Mouse (Mus musculus) spleen, postnatal 36 days (tissue): ENCODE measurements around the gene Prkg1.

Experiments
- DNase-seq, 2 experiments: peaks; one replicate each; pipeline ENCODE4 v3.0.0; 2022; ENCODE audit warnings: low spot score in 2 of 2, mixed read lengths in 1 of 2

Prkg1 gene

DNA sequence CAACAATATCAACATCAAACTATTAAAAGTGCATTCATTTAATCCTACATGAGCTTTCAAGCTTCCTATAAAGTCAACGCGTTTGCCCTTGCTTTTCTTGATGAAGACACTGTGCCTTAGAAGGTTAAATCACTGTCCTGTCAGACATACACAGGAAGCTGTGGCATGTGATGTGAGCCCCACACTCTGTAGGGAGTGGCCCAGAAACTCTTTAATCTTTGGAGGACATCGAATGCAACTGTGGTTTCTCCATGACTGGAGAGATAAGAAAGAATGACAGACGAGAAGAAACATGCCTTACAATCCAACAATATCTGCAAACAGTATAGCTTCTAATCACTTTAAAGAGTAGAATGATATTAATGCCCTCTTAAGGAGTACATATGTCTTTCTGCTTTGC, 903.4 kb downstream of the Prkg1 start:
- no peak for DNase-seq

DNA sequence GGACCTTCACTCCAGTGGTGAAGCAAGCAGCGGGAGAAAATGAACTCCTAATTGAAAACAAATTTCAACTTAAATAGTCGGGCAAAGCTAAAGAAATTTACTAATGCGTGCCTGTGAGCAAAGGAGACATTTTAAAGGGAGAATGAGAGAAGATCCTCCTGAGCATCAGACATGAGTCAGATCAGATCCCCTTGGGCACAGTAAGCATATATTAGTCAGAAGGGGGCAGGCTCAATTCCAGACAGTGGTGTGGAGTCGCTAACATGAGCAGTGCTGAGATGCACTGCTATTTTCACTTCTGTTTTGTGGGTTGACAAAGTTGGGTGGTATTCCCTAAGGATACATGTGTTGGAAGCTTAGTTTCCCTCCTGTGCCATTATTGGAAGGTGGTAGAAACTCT, 913.8 kb downstream of the Prkg1 start:
- no peak for DNase-seq

DNA sequence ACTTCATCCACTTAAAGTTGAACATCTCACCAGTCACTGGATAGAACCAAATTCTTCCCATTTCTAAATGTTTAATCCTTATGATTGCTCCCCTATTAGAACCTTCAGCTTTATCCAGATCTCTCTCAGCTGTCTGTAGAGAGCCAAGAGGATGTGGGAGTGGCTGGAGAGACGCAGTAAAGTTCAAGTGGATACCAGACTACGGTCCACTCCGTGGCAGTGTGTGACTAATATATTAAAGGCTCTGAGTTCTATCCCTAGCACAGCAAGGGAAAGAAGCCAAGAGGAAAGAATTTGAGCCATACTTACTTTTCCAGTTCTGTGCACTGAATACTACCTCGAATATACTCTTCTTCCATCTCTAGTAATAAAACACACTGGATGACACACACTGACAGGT, 919.9 kb downstream of the Prkg1 start:
- no peak for DNase-seq

DNA sequence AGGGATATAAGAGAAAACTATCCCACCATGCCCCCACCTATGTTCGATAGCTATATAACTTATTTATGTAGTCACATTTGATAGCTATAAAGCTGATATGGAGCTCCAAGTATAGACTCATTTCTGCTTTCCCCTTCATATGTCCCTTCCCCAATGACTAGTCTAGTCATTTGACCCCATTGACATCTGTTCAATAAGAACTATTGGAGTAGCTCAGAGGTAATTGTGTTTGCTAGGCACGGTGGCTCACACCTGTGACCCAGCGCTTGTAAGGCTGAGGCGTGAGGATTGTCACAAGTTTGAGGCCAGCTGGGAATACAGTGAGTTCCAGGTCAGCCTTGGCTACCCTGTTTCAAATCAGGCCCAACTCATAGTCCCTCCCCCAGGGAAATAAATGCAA, 921.2 kb downstream of the Prkg1 start:
- no peak for DNase-seq

DNA sequence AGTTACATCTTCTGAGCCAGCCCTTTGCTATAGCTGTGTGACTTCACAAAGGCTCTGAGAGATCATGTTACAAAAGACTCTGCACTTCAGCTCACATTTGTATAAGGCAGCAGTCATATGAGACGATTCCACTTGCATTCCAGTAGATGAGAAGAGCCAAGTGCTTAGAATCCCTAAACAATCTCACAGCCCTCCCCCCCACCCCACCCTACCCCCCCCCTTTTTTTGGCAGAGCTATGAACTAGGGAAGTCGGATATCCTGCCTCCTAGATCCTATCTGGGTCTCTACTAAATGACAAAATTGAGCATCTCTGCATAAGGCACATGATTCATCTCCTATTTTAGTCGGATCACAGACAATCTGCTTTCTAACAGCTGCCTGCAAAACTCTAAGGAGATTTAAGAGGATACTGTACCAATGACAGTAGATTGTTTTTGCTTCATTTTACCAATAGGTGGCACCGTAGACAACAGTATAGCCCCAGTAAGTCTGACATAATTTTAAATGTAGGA, 921.7 kb downstream of the Prkg1 start:
- no peak for DNase-seq

DNA sequence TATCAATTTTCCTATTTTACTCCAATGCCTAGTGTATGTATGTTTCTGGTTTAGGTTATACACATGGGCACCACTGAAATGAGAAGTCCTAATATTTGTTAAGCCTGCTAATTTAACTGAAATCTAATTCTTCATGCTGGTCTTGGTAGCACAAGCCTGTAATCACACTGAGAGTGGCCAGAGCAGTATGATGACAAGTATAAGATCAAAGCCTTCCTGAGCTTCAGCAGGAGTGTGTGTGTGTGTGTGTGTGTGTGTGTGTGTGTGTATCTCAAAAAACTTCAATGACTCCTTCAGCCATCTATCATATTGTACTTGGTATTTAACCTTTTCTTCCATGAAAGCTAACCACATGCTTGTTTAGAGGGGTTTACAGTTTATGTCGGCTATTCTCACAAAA, 922.2 kb downstream of the Prkg1 start:
- DNase-seq, result no peak

DNA sequence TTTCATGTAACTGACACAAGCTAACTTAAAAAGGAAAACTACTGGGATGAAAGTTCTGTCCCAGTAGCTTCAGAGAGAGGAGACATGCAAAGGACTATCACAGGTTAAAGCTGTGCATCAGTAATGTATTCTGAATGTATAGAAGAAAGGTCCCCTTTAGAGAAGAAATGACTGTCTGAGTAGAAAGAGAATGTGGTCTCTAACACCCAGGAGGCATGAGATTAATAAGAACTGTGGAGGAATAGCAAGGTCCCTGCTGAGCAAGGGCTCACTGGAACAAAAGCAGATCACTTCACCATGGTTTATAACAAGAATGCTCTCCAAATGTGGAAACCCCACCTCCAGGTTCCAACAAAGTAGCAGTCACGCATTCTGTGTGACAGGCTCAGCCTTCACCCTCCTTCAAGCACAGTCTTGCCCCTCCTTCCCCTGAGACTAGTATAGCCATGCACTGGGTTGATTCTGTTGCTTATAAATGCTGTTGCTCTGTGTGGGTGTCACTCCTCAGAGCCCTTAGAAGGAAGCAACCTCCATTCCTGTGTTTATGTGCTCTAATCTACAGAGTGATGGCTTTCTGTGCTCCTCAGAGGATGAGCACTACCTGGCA, 931.7 kb downstream of the Prkg1 start:
- DNase-seq, result no peak

DNA sequence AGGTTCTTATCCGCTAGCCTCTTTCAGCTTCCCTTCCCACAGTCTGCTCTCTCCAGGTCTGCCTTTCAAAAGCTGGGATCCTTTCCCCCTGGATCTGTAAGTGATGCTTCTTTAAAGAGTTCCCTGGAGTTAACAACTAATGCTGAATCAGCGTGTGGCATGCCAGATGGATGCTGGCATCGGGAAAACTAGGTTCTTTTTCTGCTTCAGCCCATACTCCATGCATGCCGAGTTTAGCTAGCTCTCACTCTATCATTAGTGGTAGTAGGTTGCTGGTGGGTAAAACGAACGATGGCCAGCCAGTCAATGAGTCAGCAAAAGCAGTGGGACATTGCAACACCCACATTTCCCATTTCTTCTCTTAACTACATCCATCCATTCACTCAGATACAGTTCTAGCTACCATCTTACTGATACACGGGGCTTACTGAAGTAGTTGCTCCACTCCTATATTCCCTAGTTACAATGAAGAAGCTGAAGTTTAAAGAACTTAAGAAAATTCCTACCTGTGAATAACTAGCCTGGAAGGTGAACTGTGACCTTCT, 935.5 kb downstream of the Prkg1 start:
- no peak for DNase-seq

DNA sequence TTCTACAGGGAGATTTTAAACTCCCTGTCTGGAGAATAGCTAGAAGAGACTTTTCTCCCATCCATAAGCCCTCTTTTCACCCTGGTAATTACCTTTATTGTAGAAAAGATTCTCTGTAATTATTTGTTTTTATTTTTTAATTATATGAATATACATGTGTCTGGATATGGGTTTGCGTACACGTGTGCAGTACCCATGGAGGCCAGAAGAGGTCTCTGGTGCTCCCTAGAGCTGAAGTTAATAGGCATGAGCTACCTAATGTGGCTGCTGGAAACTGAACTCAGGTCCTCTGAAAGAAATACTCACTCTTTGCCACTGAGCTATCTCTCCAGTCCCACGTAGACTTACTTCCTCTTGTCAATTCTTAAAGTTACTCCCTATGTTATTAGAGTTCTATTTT, 937.0 kb downstream of the Prkg1 start:
- no peak for DNase-seq

DNA sequence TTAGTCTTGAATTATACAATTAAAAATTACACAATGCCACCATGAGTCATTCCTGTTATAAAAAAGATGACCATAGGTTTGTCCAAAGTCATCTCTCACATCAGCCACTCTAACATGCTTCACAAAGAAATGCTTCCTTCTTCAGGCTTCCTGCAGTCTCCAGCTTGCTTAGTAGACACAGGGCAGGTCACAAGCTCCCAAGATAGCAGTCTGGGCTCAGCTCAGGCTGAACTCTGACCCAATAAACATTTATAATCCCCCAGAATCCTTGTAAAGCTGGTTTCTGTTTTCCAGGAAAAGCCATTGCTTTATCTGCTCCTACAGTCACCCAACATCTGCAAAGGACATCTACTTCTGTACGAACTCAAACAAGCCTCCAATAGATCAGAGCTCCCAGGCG, 938.7 kb downstream of the Prkg1 start:
- DNase-seq, result no peak

DNA sequence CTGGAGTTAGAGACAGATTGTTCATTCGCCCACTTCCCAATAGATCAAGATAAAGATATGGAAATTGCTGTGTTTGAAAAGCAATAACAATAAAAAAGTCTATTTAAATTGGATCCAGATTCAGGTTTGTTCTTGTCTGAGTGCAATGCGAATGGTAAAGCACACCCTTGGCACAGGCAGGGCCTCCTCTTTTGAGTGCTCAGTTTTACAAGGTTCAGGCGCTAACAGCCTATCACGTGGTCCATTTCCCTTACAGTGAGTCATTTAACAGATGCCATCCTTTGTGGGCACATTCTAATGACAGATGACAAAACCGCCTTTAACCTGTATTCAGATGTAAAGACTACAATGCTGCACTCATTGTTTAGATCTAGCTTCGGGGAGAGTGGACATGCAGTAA, 949.2 kb downstream of the Prkg1 start:
- no peak for DNase-seq

DNA sequence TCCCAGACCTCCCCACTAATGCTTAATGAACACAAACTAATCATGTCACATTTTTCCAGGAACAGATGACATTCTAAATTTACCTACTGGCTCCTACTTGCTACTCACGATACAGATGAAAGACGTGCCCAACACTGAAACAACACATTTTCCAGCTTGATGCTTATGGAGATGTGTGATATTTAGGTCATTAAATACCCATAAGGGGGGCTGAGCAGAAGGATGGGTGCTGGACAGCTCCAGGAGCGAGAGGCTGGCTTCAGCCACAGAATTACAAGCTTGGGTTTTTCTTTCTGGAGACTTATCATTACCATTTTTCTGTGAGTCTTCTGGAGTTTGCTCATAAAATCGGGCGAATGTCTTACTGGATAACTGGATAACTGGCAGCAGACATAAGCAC, 958.6 kb downstream of the Prkg1 start:
- no peak for DNase-seq

DNA sequence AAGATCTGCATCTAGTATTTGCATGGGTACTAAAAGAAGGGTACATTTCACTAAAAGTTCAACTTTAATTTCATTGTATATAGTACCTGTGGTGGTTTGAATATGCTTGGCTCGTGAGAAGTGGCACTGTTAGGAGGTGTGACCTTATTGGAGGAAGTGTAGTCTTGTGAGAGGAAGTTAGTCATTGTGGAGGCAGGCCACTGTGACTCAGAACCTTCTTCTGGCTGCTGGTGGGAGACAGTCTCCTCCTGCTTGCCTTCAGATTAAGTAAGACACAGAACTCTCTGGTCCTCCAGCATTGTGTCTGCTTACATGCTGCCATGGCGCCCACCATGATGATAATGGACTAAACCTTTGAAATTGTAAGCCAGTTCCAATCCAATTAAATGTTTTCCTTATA, 984.0 kb downstream of the Prkg1 start:
- DNase-seq, result no peak

DNA sequence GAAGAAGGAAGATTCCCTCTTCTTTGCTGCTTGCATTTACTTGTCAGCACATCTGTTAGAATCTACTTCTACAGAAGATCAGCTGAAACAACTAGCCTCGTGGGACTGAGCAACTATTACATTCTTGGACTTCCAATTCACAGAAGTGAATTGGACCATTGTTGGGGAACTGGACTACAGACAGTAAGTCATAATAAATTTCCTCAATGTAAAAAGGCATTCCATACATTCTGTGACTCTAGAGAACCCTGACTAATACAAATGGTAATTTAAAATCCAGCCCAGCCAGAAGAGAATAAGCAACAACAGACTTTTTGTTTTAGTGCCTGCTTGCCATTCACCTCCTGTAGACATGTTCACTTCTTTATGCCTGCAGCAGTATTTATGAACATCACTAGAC, 996.5 kb downstream of the Prkg1 start:
- DNase-seq, result no peak

DNA sequence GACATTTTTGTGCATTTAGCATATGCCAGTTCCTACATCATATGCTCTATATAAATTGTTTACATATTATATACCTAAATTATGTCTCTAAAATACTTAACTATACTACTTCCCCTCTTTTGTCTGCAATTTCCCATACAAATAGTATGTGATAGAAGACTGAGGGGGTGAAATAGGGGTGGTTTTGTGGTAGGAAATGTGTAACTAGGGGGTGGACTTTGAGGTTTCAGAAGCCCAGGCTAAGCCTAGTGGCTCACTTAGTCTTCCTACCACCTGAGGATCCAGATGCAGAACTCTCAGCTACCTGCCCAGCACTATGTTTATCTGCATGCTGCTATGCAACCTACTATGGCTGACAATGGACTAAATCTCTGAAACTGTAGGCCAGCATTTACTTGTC, 1020.4 kb downstream of the Prkg1 start:
- no peak for DNase-seq

DNA sequence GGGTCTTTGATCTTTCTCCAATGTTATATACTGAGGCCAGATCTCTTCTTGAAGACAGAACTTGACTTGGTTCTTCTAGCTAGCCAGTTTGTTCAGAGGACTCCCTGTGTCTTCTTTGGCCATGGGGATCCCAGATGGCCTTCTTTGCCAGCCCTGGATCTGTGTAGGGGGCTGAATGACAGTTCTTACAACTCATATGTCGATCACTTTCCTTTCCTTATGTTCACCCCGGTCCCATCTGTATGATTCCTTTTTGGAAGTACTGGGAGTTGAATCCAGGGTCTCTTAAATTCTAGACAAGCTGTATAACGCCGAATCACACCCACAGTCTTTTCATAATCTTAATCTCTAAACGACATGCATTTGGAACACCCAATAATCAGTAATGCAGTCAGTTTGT, 1065.7 kb downstream of the Prkg1 start:
- DNase-seq, result no peak

DNA sequence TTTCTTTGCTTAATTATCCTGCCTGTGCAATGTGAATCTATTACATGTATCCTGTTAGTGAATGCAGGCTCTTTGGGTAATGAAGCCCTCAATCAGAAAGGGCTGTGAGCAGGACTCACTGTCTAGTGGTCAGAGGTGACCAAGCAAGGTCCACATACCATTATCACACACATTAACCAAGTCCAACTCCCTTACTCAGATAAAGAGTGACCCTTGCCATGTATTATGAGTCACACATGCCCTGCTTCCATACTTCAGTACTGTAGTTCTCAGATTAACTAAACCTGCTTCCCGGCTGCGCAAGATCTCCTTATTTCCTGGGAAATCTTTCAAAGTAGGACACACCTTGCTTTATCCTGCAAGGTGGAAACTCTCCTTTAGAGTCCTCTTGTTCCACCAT, 1073.6 kb downstream of the Prkg1 start:
- DNase-seq, result no peak

DNA sequence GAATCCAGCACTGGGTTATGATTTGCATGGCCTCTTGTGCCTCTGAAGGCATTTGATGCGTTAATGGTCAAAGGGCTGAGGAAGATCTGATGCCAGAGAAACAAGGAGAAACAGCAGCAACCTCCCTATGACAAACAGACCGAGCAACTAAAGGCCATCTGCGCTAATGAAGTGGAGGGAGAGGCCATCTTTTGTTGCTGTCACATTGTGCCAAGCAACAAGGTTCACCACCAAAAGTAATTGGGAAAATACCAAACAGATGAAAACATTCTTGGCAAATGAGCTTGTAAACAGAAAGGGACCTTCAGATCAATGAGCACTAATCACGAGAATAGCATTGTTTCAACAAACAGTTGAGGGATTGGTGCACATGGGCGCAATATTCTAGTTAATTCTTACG, 1074.1 kb downstream of the Prkg1 start:
- DNase-seq, result no peak

DNA sequence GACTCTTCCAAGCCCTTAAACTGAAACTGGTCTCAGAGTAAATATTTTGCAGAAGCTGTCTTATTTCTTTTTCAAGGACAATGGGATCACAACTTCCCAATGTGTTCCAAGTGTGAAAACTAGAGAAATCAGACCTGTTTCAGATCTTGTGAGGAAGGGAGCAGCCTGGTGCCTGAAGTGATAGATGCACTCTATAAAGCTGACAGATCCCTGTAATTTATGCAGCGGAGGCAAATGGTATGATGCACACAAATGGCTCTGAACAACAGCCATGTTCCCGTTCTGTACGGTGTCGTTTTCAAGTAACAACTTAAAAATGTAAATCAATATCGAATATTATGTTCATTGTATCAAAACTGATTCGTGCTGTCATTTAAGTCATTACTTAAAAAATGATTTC, 1076.9 kb downstream of the Prkg1 start:
- no peak for DNase-seq

DNA sequence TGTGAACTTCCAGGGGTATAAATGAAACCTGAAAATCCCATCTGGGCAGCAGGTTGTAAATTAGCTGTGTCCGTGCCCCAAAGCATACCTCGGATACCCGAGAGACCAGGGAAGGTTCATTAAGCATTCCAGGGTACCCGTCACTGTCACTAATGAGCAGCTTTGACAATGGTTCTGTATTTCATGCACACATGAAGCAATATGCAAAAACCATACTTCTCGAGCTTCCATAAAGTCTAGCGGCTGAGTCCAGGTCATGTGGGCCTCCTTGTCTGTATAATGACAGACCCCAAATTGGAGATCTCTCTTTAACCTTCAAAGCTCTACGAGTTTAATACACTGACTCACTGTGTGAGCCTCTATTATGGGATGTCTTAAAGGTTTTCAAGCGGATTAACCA, 1088.5 kb downstream of the Prkg1 start:
- DNase-seq, result no peak

DNA sequence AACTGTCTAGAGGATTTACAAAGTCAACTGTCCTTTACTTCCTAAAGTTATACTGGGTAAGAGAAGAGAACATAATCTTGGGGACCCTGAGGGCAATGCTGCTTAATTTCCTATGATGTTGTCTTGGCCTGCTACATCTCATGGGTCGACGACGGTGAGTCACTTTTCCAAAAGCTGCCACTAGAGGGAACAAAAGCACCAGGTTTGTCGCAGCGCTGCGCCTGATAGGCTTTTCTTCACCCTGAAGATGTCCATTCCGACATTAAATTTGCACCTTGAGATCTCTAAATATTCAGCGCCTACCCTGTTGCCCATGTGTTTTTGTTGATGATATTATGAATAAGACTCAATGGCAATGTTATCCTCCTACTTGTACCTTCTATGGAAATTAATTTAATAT, 1100.6 kb downstream of the Prkg1 start:
- DNase-seq, result no peak

DNA sequence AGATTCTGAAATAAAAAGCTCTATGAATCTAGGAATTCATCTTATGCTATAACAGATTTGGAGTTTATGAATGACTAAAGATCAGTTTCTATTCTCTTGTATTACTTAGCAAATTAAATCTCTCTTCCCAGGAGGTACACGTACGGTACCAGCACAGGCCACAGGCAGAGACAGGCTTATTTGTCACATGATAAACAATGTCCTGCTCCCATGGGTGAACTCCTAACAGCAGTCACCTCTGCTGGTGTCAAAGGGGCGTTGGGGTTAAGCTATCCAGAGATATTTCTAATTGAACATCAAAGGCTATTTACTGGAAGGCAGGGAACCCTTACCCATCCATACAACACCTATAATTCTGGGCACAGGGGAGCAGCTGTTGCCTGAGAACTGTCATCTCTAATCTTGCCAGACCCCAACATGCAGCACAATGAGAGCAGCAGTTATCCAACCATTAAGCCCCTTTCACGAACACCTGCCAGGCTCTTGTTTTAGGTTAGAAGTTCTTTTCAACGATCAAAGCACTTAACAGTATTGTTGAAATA, 1122.1 kb downstream of the Prkg1 start:
- DNase-seq, result no peak

DNA sequence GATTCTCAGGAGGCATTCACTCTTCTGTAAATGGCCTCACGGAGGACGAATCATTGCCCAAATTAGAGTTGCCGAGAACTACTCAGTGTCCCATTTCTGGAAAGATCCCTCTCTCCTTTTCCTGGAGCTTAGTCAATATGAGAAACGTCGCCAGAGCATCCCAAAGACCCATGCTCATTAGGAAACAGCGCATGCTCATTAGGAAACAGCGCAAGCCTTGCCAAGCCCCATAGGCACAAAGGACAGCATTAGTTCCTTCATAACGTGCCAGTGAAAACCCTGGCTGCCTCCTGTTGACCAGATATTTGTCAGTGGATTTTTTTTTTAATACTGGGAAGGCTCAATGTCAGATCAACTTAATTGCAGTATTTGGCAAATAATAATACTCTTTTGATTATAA, 1127.4 kb downstream of the Prkg1 start:
- DNase-seq, result no peak

DNA sequence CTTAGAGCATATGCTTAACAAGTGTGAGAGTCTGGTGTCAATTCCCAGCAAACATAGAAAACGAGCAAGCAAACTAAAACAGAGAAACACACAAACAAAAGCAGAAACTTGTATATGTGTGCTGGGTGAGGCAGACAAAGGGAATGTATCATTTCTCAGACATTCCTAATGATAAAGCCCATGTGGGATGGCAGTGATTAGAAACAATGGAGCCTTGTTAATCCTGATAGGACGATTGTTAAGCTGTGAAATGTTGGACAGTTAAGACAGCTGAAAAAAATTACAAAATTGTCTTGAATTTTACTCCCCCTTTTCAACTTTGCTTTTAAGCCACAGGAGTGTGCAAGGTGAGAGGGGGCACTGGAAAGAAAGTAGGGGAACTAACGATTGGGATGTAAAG, 1133.8 kb downstream of the Prkg1 start:
- DNase-seq, result no peak
